In the genomic region with DNA sequence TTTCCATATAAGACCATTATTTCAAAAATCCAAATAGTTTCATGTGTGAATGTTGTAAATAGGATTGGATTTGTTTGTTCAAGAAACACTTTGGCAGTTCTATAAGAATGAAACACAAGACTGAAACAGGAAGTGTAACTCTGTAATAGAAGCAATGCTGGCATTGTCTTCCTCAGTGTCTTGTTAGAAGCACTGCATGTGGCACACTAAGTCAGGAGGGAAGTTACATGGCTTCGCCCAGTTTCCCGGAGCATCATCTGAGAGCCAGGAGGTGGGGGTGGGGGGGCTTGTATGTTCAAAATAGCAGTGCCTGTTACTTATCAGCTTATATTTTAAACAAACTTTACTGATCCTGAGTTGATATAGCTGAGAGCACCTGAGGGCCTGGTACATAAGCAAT, we compare ENCODE assay signal across 19 mouse cellular contexts.
DNase-seq lines count a peak whose midpoint lies in the region; ATAC-seq and TF ChIP-seq lines count a peak whose summit lies in the region.
"Had no signal": no experiment of that assay in that cellular context is flagged by ENCODE, and none has a peak within 500 bp of the region (broad histone marks: within the 10 kb centered on the region; RNA-seq: fewer than 3 reads in every experiment).

No protein-coding gene starts in this region.

- TF ChIP-seq CTCF in lung, embryonic 14.5 days (IDR thresholded peaks at IDR 0.05; ENCODE audit: low read depth): no peak
- no peak for TF ChIP-seq CTCF in bone marrow macrophage, adult 2 months (IDR thresholded peaks at IDR 0.05; ENCODE audit: low read depth, low read length)
- no peak for TF ChIP-seq CTCF in liver, postnatal 0 days (IDR thresholded peaks at IDR 0.05; ENCODE audit: low read depth)

- H3K27me3 ChIP-seq in lung, embryonic 14.5 days (ENCODE audit: insufficient read depth, low read length): no peaks in the 10 kb centered on the region
- no peaks in the 10 kb centered on the region for H3K27me3 ChIP-seq in liver, postnatal 0 days (ENCODE audit: insufficient read depth, low read length)
- H3K27me3 ChIP-seq: forebrain, embryonic 13.5 days; heart, embryonic 13.5 days had no signal

- H3K27ac ChIP-seq in lung, embryonic 14.5 days (ENCODE audit: low read depth): no peak overlapping the region
- peak overlapping the region; percentile 9; the same call in 1 of the 2 replicates for H3K27ac ChIP-seq in bone marrow macrophage, adult 2 months (ENCODE audit: insufficient read depth, low read depth, low read length)
- H3K27ac ChIP-seq in liver, postnatal 0 days (ENCODE audit: low read depth): 0 out of 2 replicates have a peak overlapping the region, but pooled peaks have one; percentile 19
- H3K27ac ChIP-seq: forebrain, embryonic 13.5 days; heart, embryonic 13.5 days had no signal

- H3K9me3 ChIP-seq in lung, embryonic 14.5 days (ENCODE audit: low read depth, low read length): no peaks in the 10 kb centered on the region
- no peaks in the 10 kb centered on the region for H3K9me3 ChIP-seq in liver, postnatal 0 days (ENCODE audit: low read length)
- H3K9me3 ChIP-seq: forebrain, embryonic 13.5 days; heart, embryonic 13.5 days had no signal

- H3K4me1 ChIP-seq in lung, embryonic 14.5 days (ENCODE audit: insufficient read depth): 0 out of 2 replicates have a peak, but pooled peaks cover 2% of the 10 kb centered on the region
- peaks cover 18% of the 10 kb centered on the region for H3K4me1 ChIP-seq in bone marrow macrophage, adult 2 months (ENCODE audit: control insufficient read depth, insufficient read depth, low read length)
- peaks cover 7% of the 10 kb centered on the region; the same call in 1 of the 2 replicates for H3K4me1 ChIP-seq in liver, postnatal 0 days (ENCODE audit: insufficient read depth)
- H3K4me1 ChIP-seq: forebrain, embryonic 13.5 days had no signal

- no peak for ATAC-seq in lung, embryonic 14.5 days (ENCODE audit: insufficient read depth)
- ATAC-seq in liver, postnatal 0 days: no peak
- ATAC-seq: forebrain, embryonic 13.5 days; hindbrain, embryonic 16.5 days had no signal

- peak; percentile 6 for DNase-seq in lung, embryonic 14.5 days
- DNase-seq in lung, postnatal 36 days: no peak
- no peak for DNase-seq in liver, postnatal 0 days
- no peak for DNase-seq in right cerebral cortex, adult 18-20 months
- DNase-seq in left cerebral cortex, postnatal 14 days (ENCODE audit: low spot score in 2 of 2): no peak
- DNase-seq in left cerebral cortex, adult 18-20 months (ENCODE audit: low spot score in 2 of 2): no peak
- DNase-seq: adrenal gland, postnatal 14 days; cerebellum, adult 8-10 months; gastrocnemius, postnatal 14 days; heart, postnatal 4 days; kidney, adult 18-20 months; kidney, postnatal 25 days; left cerebral cortex, postnatal 4 days; lung, adult 2 months; thymus, postnatal 25 days had no signal

- 48% methylated on average over 2 of the region's 2 CpGs for WGBS in lung, embryonic 14.5 days
- 60% methylated on average over 2 of the region's 2 CpGs for WGBS in liver, postnatal 0 days (ENCODE audit: insufficient replicate concordance)

- intact Hi-C loops in left cerebral cortex, postnatal 14 days (cut with DNase I): no loop called here

- H3K36me3 ChIP-seq in lung, embryonic 14.5 days (ENCODE audit: insufficient read depth): no peaks in the 10 kb centered on the region
- no peaks in the 10 kb centered on the region for H3K36me3 ChIP-seq in liver, postnatal 0 days (replicated peaks; ENCODE audit: insufficient read depth, low read length)
- H3K36me3 ChIP-seq: heart, embryonic 13.5 days had no signal

- no peak overlapping the region for H3K4me3 ChIP-seq in lung, embryonic 14.5 days (ENCODE audit: low read depth, low read length)
- H3K4me3 ChIP-seq in bone marrow macrophage, adult 2 months (ENCODE audit: insufficient read depth, low read length): no peak overlapping the region
- H3K4me3 ChIP-seq in liver, postnatal 0 days (ENCODE audit: low read depth, low read length): no peak overlapping the region
- H3K4me3 ChIP-seq: forebrain, embryonic 13.5 days; heart, embryonic 13.5 days had no signal

- H3K4me2 ChIP-seq in lung, embryonic 14.5 days: no peak overlapping the region
- no peak overlapping the region for H3K4me2 ChIP-seq in liver, postnatal 0 days (ENCODE audit: low read depth, low read length)
- H3K4me2 ChIP-seq: forebrain, embryonic 13.5 days; heart, embryonic 13.5 days had no signal

- H3K9ac ChIP-seq in lung, embryonic 14.5 days: no peak overlapping the region
- no peak overlapping the region for H3K9ac ChIP-seq in liver, postnatal 0 days (replicated peaks)
- H3K9ac ChIP-seq: forebrain, embryonic 13.5 days; heart, embryonic 13.5 days had no signal

- TF ChIP-seq EP300 in liver, postnatal 0 days (IDR thresholded peaks at IDR 0.05; ENCODE audit: low read depth): no peak

- no peak for TF ChIP-seq POLR2A in bone marrow macrophage, adult 2 months (IDR thresholded peaks at IDR 0.05; ENCODE audit: borderline replicate concordance, low read depth, low read length)
